Mouse (Mus musculus) cerebellum, postnatal 36 days (tissue): ENCODE measurements around the gene Fgfr2.

ENCODE experiments used
- DNase-seq, 2 experiments: peaks; one replicate each; pipeline ENCODE4 v3.0.0; 2021 to 2022; ENCODE audit warnings: mixed read lengths in 2 of 2

Fgfr2 gene

GRCm38 (mm10) chr7:130590081-130590828, 2532.9 kb downstream of the Fgfr2 start:
- DNase-seq = no peak

GRCm38 (mm10) chr7:130586521-130587072, 2536.6 kb downstream of the Fgfr2 start:
- DNase-seq = no peak

- DNase-seq = no peak
Observed at GRCm38 (mm10) chr7:130578607-130579006, 2544.5 kb downstream of the Fgfr2 start.

GRCm38 (mm10) chr7:130578066-130578465, 2545.1 kb downstream of the Fgfr2 start:
- DNase-seq = no peak

GRCm38 (mm10) chr7:130577388-130578003, 2545.7 kb downstream of the Fgfr2 start, which contains the start of gene Tacc2:
Tacc2 (plus strand) TSS chr7:130577438.
- no peak for DNase-seq

- no peak for DNase-seq
Observed at GRCm38 (mm10) chr7:130576981-130577380, 2546.2 kb downstream of the Fgfr2 start.

GRCm38 (mm10) chr7:130574211-130574991, 2548.7 kb downstream of the Fgfr2 start:
- DNase-seq = no peak

- DNase-seq = no peak
Observed at GRCm38 (mm10) chr7:130573746-130574145, 2549.4 kb downstream of the Fgfr2 start.

GRCm38 (mm10) chr7:130572821-130573220, 2550.3 kb downstream of the Fgfr2 start, which contains the start of gene Nsmce4a:
Nsmce4a (minus strand) TSS chr7:130573118.
- DNase-seq = no peak

- DNase-seq = no peak
Observed at GRCm38 (mm10) chr7:130570472-130570871, 2552.7 kb downstream of the Fgfr2 start.

GRCm38 (mm10) chr7:130568783-130569436, 2554.2 kb downstream of the Fgfr2 start:
- no peak for DNase-seq

- DNase-seq = no peak
Observed at GRCm38 (mm10) chr7:130564596-130564995, 2558.6 kb downstream of the Fgfr2 start.

- DNase-seq = no peak
Observed at GRCm38 (mm10) chr7:130563880-130564279, 2559.3 kb downstream of the Fgfr2 start.

GRCm38 (mm10) chr7:130563276-130563675, 2559.9 kb downstream of the Fgfr2 start:
- no peak for DNase-seq

GRCm38 (mm10) chr7:130560933-130561332, 2562.2 kb downstream of the Fgfr2 start:
- no peak for DNase-seq

- DNase-seq = no peak
Observed at GRCm38 (mm10) chr7:130558592-130558991, 2564.6 kb downstream of the Fgfr2 start.

GRCm38 (mm10) chr7:130555597-130555996, 2567.6 kb downstream of the Fgfr2 start:
- no peak for DNase-seq

- peak; percentile 57 to 63 for DNase-seq
Observed at GRCm38 (mm10) chr7:130553321-130553720, 2569.8 kb downstream of the Fgfr2 start.

- DNase-seq = peak; percentile 71 to 76
Observed at GRCm38 (mm10) chr7:130552780-130553179, 2570.4 kb downstream of the Fgfr2 start.

- no peak for DNase-seq
Observed at GRCm38 (mm10) chr7:130547635-130548175, 2575.4 kb downstream of the Fgfr2 start.

- DNase-seq = peak; percentile 93 to 94
Observed at GRCm38 (mm10) chr7:130546791-130547484, 2576.2 kb downstream of the Fgfr2 start.

GRCm38 (mm10) chr7:130546421-130546790, 2576.7 kb downstream of the Fgfr2 start:
- DNase-seq = no peak
